Mouse (Mus musculus) Muller cell, postnatal 12 days (primary cell): ENCODE results near the gene Slc38a2.

Experiments used
- DNase-seq: peaks from one replicate; pipeline ENCODE4 v3.0.0-alpha.2; 2015; ENCODE audit errors: inconsistent ontology term

Slc38a2 gene

DNA sequence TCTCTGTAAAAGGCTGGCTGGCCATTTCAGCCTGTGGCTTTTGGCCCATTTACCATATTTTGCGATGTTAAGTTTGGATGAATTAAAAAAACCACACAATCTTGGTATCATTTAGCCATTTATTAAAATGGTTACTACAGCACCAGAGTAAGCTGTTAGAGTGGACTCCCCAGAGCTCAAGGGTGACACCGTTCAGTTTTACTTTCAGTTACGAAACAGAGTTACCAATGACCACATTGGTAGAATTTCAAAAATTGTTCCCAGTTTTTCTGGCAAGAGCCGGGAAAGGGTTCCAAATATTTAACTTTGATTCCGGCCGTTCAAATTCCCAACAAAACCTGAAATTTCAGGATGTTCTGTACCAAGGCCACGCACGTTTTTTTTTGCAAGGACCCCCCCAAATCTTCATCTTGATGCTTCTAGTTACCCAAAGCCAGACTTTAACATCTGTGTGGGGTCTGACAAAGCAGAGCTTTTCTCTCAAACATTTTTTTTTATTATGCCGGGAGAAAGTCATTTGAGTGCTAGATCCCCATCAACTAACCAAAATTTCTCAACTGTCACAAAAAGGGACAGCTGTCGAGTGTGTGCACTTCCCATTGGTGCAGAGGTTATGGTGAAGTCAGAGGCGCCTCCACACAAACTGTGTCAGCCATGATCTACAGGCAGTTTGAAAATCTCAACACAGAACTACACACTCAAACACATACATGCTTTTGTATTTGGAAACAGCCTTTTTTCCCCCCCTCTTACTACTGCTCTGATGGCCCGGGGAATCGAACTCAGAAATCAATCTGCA lies 2.8 kb downstream of the Slc38a2 start:
- DNase-seq: no peak

- no peak for DNase-seq
These were observed 3.8 kb downstream of the Slc38a2 start for GRCm38 (mm10) chr15:96695455-96696421.

DNA sequence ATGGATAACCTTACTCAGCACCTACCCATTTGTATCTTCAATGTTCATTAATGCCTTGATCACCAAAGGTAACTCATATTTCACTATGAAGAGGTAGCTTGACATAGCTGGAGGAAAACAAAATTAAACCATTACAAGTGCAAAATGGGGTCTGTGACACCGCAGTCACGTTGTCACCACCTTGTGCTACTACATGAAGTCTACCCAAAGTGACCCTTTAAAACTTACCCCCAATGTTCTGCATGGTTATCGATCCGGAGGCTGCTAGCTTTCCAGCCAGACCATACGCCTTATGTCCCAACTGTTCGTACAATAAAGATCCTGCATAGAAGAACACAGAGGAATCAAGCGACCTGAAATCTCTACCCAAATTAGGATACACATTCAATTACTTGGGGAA lies 4.5 kb downstream of the Slc38a2 start:
- DNase-seq: no peak

- no peak for DNase-seq
These were observed 5.8 kb downstream of the Slc38a2 start for GRCm38 (mm10) chr15:96693688-96694087.

DNA sequence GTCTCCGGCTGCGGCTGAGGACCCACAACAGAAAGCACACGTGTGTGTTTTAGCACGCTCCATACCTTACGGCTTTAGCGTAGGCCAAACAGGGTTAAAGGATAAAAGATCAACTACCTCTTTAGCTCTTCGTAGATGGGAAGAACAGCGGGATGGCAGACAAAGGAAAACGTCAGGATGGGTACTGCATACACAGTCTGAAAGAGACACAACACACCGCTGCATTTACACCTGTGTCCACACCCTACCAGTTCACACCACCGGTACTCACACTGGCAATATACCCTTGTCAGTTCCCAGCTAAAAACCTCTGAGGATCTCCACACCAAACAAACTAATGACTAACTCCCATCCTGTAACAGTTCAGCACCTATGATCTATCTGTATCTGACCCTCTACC lies 7.1 kb downstream of the Slc38a2 start:
- DNase-seq: no peak

DNA sequence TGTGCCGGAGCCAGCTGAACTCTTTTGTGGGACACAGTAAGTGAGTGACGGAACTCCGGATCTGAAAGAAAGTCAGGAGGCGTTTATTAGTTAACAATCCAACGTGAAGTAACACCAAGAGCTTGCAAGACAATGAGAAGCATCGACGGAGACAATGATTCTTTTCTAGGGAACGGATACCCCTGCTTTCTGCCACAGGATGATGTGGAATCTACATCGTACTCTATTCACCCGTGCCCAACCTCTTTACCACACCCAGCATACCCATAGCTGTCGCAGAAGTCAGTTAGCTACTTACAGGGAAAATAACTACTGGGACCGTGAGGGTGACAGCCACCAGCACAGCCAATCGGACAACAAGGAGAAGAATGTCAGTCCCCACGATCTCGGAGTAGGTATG lies 8.1 kb downstream of the Slc38a2 start:
- no peak for DNase-seq

DNA sequence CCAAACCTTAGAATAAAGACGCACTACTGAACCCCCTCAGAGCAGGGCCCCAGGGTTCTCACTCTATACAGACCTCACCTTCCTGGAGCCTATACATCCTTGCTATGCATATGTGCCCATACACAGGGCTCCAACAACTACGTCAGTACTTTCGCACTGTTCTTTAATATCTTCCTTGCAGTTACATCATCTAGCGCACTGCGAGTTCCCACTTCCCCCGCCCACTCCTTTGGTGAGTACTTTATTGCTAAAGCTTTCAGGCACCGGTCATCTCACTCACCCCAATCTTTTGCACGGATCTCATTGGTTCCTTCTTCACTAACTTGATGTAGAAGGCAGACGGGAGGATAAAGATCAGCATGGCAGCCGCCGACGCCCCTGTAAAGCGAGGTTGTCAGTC lies 8.7 kb downstream of the Slc38a2 start:
- no peak for DNase-seq

DNA sequence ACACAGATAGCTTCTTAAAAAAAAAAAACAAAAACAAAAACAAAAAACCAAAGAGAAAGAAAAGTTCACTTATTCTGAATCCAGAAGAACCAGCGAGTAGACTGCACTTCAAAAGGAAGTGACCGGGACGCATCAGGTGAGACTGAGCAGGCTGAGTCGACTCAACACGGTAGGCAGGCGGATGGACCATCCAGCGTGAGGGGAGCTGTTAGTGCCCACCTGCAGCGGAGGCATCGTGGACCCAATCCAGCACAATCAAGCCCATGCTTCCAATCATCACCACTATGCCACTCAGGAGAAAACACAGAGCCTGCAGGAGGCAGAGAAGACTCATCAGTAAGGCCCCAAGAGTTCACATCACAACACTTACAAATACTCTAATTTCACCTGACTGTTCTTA lies 9.6 kb downstream of the Slc38a2 start:
- no peak for DNase-seq

DNA sequence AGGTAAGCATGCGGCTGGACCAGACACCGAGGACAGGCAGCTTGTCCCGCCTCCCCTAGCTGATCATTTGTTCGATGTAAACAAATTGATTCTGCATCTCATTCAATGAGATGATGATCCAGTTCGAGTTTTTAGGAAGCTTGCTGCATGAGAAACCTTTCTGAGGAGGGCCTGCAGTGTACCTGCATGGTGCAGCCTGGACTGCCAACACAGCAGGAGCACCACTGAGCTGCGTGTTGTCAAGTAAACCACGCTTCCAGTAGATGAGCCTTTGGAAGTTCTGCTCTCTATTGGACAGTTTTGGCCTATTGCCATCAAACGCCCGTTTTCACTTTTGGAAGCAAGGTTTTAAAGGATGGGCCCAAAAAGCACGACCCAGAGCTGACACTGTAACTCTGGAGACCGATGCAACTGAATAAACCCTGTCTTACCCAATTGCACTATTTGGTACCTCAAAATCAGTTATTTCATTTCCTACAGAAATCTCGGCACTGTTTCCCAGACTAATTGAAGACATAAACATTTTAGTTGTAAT lies 10.7 kb downstream of the Slc38a2 start:
- no peak for DNase-seq

DNA sequence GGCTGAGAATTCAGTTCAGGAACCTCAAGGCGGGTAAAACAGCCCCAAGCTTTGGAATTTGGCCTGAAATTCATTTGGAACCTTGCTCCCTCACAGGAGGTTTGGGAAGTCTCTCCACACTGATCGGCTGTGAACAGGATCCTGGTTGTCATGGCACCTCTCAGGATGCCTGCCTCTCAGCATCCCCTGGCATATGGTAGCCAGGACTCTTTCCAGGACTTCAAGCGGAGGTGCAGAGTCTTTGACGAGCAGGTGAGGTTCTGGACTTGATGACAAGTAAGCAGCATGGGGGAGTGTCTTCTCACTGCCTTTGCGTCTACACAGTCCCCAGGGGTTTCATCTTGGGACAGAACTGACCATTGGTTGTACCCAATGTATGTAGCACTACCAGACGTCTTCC lies 11.5 kb downstream of the Slc38a2 start:
- no peak for DNase-seq

GRCm38 (mm10) chr15:96687366-96687765 lies 12.2 kb downstream of the Slc38a2 start:
- no peak for DNase-seq

DNA sequence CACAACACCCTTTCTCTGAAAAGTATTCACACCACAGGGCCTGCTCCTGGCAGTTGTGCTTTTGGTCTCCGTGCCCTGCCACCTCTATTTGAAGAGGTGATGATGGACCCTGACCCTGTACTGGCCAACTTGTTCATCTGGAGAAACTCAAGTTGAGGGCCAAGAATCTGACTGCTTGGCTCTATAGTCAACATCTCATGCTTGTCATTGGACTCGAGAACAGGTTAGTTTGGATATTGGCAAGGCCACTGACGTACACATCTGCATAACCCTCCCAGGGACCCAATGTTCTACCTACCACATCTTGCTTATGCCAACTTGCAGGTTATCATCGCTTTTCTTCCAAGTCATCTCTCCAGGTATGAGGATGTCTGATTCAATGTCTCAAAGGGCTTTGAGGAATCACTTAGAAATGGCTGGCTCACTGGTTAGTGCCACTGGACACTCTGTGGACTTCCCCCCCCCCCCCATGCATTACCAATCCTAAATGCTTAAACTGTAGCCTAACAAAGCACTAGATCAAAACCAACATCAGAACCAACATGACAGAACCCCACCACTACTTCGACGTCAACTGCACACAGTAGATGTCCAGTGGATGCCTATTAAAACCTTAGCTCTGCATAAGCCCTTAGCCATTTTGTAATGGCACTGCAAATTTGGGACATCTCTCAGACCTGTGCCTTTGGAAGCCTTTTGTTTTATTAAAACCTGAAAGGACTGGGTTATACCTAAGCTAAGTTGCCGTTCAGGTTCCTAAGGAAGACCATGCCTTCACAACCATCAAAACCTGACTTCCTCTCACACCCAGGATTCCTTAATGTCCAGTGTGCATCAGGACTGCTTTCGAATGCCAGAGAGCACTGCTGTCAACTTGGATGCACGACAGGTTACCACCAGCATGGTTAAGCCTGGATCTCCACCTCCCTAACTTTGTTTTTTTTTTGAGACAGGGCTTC lies 13.1 kb downstream of the Slc38a2 start:
- DNase-seq: no peak

DNA sequence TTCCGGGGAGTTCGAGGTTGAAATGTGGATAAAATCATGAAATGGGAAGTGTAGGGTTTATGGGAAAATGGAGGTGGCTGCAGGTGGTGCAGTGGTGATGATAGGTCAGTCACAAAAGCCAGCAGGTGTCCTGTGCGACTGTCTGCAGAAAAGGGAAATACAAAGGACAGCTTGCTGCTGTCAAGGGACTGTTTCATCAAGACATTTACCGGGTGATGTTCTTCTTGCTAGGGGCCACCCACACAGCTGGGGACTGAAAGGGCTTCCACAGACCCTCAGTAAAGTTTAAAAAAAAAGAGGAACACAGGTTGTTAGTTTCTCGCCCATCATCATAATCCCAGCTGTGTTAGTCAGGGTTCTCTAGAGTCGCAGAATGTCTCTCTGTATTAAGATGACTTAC lies 14.3 kb downstream of the Slc38a2 start:
- DNase-seq: no peak

GRCm38 (mm10) chr15:96684132-96684830 lies 15.2 kb downstream of the Slc38a2 start:
- DNase-seq: no peak

DNA sequence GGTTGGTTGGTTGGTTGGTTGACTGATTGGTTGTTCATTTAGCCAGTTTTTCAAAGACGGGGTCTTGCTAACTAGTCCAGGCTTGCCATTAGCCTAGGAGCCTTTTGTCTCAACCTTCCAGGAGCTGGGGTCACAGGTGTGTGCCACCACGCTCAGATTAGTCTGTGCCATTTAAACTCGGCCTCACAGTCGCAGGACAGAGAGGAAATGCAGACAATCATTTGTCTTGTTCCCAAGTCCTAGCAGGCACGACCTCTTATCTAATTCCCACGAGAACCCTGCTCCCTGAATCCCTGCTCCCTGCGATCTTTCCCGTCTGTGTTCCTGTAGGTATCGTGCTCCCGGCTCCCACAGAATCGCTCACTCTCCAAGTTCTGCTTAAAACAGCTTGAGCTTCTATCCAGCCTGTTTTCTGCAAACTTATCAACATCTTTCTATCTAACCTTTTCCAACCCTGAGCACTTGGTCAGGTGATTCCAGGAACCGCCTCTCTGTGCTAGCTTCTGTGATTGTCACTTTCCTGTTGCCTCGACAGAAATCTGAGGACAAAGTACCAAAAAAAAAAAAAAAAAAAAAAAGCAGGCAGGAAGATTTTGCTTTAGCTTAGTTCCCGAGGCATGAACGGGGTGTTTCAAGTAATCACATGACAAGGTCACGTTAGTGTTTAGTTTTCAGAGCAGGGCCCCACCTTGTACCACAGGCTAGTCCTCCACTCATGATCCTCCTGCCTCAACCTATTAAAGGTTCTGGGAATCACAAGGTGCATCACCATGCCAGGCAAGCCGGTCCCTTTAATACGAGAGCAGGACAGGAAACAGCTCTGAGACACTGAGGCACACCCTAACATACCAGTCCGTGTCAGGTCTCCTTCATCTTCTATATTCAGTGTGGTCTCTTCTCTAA lies 20.4 kb downstream of the Slc38a2 start:
- no peak for DNase-seq

DNA sequence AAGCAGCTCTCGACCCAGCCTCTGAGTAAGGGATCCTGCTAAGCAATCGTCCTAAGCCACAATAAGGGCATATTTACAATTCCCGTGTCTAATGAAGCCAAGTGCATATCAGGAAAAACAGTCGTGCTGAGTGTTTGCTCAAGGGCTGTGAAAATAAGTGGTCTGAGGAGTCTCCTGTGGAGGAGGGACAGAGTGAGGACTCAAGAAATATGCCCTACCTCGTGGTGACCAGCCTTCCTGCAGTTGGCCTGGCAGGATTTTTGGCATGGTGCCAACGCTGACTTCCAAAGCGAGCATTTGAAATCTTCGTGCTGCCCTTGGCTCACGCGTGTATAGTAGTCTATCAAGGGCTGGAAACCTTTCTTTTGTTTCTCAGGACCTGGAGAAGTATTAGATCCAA lies 23.0 kb downstream of the Slc38a2 start:
- DNase-seq: peak; percentile 73

- DNase-seq: no peak
These were observed 23.8 kb downstream of the Slc38a2 start for GRCm38 (mm10) chr15:96675744-96676143.

DNA sequence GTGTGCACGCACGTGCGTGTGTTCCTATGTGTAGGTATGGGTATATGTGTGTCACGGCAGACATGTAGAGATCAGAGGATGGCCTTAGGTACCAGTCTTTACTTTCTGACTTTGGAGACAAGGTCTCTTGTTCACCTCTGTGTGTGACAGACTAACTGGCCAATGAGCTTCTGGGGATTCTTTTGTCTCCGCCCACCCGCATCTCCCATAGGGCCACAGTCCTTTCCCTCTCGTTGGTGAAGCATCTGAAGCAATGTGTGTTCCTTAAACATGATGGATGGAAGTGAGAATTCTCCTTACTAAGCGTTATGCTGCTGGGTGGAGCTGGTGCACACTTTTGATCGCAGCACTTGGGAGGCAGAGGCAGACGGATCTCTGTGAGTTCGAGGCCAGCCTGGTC lies 24.5 kb downstream of the Slc38a2 start:
- DNase-seq: no peak

GRCm38 (mm10) chr15:96674089-96674488 lies 25.4 kb downstream of the Slc38a2 start:
- no peak for DNase-seq

DNA sequence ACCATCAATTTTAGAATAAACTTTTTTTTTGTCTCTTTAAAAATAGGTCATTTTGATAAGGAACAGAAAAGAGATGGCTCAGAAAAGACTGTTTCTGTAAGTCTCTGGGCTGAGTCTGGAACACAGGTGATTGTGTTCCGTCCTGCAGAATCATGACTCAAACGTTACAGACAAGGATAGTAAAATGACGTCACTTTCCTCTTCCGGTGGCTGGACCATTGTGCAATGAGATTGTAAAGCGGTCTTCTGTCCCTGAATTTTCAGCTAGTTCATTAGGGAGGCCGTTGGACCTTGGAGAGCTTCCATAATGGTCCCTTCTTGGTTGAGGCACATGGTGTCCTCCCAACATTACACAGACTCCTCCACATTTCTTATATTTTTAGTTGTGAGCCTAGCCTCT lies 29.8 kb downstream of the Slc38a2 start:
- DNase-seq: no peak
